In genomic region chr8:123514781-123515539, GRCm38 (mm10) we compare ENCODE assay signal across 8 mouse cellular contexts. TPM values are rescaled to one million over a fixed set of nuclear protein-coding genes. Genes with fewer than 3 reads are reported as not detected.
DNase-seq lines count a peak whose midpoint lies in the region; ATAC-seq lines count a peak whose summit lies in the region.
"Had no signal": no experiment of that assay in that cellular context is flagged by ENCODE, and none has a peak within 500 bp of the region (broad histone marks: within the 10 kb centered on the region; RNA-seq: fewer than 3 reads in every experiment).

TSS of gene Dbndd1 (minus strand) at chr8:123515463.

- no peaks in the 10 kb centered on the region for H3K9me3 ChIP-seq in forebrain, embryonic 10.5 days
- H3K9me3 ChIP-seq in hindbrain, embryonic 12.5 days (replicated peaks), result no peaks in the 10 kb centered on the region
- no peaks in the 10 kb centered on the region for H3K9me3 ChIP-seq in midbrain, embryonic 10.5 days (replicated peaks)

- peaks cover 50% of the 10 kb centered on the region for H3K4me1 ChIP-seq in forebrain, embryonic 10.5 days
- peaks cover 24% of the 10 kb centered on the region for H3K4me1 ChIP-seq in hindbrain, embryonic 12.5 days
- peaks cover 49% of the 10 kb centered on the region for H3K4me1 ChIP-seq in midbrain, embryonic 10.5 days

- peak; percentile 89 for DNase-seq in MN1 (ENCODE audit: low spot score)
- DNase-seq in adrenal gland, postnatal 25 days, result peak; percentile 55
- peak; percentile 81 for DNase-seq in forebrain, embryonic 10.5 days (ENCODE audit: extremely low spot score, low spot score)
- peak in 1 of 2 experiments; percentile 75 for DNase-seq in left cerebral cortex, postnatal 10 days (ENCODE audit: extremely low spot score in 1 of 2, low spot score in 2 of 2)
- peak; percentile 85 for DNase-seq in midbrain, embryonic 10.5 days (ENCODE audit: low spot score)
- peak; percentile 47 to 81 for DNase-seq in spleen, postnatal 4 days (ENCODE audit: low spot score in 2 of 2)

- peaks cover 7% of the 10 kb centered on the region for H3K36me3 ChIP-seq in forebrain, embryonic 10.5 days (replicated peaks)
- H3K36me3 ChIP-seq in hindbrain, embryonic 12.5 days, result peaks cover 17% of the 10 kb centered on the region; the same call in 1 of the 2 replicates
- peaks cover 10% of the 10 kb centered on the region for H3K36me3 ChIP-seq in midbrain, embryonic 10.5 days

- under 1% methylated on average over 53 of the region's 63 CpGs for WGBS in forebrain, embryonic 10.5 days
- under 1% methylated on average over 48 of the region's 63 CpGs for WGBS in hindbrain, embryonic 12.5 days
- WGBS in midbrain, embryonic 10.5 days, result under 1% methylated on average over 57 of the region's 63 CpGs

- ATAC-seq in hindbrain, embryonic 12.5 days (ENCODE audit: low FRiP score), result peak; percentile 71

- H3K4me2 ChIP-seq in hindbrain, embryonic 12.5 days (replicated peaks), result peak within 1 kb of the TSS; percentile 62

- intact Hi-C loops in left cerebral cortex, postnatal 10 days (cut with DNase I), result no loop called here

- peaks cover 56% of the 10 kb centered on the region for H3K27me3 ChIP-seq in forebrain, embryonic 10.5 days (ENCODE audit: poor library complexity, severe bottlenecking)
- 0 out of 2 replicates have a peak, but pooled peaks cover 4% of the 10 kb centered on the region for H3K27me3 ChIP-seq in hindbrain, embryonic 12.5 days
- peaks cover 54% of the 10 kb centered on the region for H3K27me3 ChIP-seq in midbrain, embryonic 10.5 days (ENCODE audit: low read depth, poor library complexity, severe bottlenecking)

- peak within 1 kb of the TSS; percentile 90 for H3K27ac ChIP-seq in forebrain, embryonic 10.5 days
- peak within 1 kb of the TSS; percentile 94 for H3K27ac ChIP-seq in hindbrain, embryonic 12.5 days
- peak within 1 kb of the TSS; percentile 92 for H3K27ac ChIP-seq in midbrain, embryonic 10.5 days (replicated peaks)

- H3K4me3 ChIP-seq in forebrain, embryonic 10.5 days, result peak within 1 kb of the TSS; percentile 88
- H3K4me3 ChIP-seq in hindbrain, embryonic 12.5 days, result peak within 1 kb of the TSS; percentile 71
- peak within 1 kb of the TSS; percentile 82 for H3K4me3 ChIP-seq in midbrain, embryonic 10.5 days

- H3K9ac ChIP-seq in hindbrain, embryonic 12.5 days, result peak within 1 kb of the TSS; percentile 78

RNA-seq across cellular contexts. Expression of gene Dbndd1, which starts in this region (rescaled TPM):
- total RNA-seq in adrenal gland, postnatal 25 days (2021), result 0.67 and 1.1 TPM in 2 replicates
- polyA plus RNA-seq in forebrain, embryonic 10.5 days (2016; fragmentation: Nextera tagmentation; extraction: Ambion mirVana), result 13.7 and 14.0 TPM in 2 replicates
- polyA plus RNA-seq in hindbrain, embryonic 12.5 days (2016; fragmentation: Nextera tagmentation; extraction: Ambion mirVana), result 48.0 and 48.8 TPM in 2 replicates
- total RNA-seq in left cerebral cortex, postnatal 10 days (2021), result 10 to 100 TPM; 16.0 to 17.9 TPM
- polyA plus RNA-seq in midbrain, embryonic 10.5 days (2016; fragmentation: Nextera tagmentation; extraction: Ambion mirVana), result 19.0 and 26.7 TPM in 2 replicates
- total RNA-seq: hematopoietic stem cell, adult 5-6 weeks had no signal
